Mouse (Mus musculus) spleen, postnatal 10 days (tissue): Measurements from ENCODE around the gene Il17f.
"Not testable (repeated sequence)": the region's sequence is repeated elsewhere in the genome, so short reads cannot be mapped to it uniquely, and the experiment has no call there.

Experiments
- DNase-seq, 2 experiments: peaks; one replicate each; pipeline ENCODE4 v3.0.0; 2021 to 2022; ENCODE audit warnings: low spot score in 2 of 2

Il17f gene

DNA sequence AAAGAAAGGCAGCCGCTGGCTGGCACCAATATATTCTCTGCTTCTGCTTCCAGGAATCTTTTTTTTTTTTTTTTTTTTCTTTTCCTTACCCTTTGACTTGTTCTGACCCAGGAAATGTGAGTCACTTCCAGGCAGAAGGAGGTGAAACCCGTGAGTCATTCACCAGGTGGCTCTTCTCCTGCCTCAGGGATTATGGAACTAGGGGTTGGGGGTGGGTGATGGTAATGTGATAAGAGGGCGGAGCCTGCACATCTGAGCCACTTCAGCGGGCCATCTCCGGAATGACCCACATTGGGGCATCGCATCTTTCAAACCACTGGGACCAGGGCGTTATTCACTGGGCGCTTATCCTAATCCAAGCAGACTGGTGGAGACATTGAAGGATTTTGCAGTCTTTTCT is 3.4 kb downstream of the Il17f start:
- no peak for DNase-seq

DNA sequence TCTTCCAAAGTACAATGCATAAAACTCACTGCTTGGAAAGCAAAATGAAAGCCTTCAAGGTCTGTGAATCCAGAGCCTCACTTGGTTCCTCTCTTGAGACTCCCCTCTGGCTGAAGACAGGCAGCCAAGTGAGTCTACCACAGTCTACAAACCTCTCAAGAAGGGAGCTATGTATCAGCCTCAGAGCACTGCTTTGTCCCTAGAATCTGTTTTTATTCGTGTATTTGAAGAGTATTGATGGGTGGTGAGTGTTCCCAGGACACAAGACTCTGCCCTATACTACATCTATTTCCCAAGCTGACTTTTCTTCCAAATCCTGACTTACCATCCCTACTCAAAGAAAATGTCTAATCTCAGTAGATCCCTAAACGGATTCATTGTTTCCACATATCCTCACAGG is 12.1 kb downstream of the Il17f start:
- no peak for DNase-seq

DNA sequence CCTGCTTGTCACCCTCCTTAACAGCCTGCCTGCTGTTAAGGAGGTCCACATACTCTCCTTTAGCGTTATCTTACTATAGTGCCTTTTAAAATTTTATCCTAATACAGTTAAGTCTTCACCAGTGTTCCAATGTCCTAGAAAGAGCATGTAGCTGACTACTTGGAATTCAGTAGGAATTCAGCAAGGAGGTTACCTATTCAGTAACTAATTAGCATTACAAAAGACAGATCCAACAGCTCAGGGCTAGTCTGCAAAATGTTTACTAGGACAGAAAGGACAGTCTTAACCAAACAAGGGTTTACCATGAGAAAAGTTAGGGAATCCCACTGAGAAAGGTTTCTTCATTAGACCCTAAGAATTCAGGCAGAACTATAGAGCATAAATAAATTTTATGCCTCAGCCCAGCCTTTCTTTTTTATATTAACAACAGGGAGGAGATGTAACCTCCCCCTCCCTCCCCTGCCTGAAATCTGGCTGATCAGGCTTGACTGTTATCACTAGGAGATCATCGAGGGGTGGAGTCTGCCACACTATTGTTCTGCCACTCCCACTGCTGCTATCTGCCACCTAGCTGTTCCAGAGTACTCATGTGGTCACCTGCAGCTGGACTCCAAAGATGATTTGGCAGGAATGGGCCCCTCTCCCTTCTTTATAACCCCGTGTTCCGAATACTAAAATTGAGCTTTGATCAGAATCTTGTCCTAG is 16.2 kb downstream of the Il17f start:
- DNase-seq = not testable (repeated sequence)

DNA sequence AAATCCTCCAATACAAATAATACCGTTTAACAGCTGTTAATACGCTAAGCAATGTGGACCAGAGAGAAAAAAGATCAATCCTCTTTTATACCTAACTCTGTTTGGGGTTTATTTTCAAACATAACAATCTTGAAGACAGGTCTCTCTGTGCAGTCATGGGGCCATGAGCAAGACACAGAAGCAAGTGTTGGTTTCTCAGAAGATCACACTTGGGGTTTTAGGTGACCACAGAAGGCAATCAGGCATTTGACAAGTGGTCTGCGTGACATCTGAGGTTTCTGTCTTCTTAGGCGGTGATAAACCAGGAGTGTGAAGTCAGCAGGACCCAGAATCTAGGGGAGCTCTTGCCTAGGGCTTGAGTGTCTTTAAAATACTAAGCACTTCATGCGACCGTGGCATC is 23.9 kb downstream of the Il17f start:
- no peak for DNase-seq

DNA sequence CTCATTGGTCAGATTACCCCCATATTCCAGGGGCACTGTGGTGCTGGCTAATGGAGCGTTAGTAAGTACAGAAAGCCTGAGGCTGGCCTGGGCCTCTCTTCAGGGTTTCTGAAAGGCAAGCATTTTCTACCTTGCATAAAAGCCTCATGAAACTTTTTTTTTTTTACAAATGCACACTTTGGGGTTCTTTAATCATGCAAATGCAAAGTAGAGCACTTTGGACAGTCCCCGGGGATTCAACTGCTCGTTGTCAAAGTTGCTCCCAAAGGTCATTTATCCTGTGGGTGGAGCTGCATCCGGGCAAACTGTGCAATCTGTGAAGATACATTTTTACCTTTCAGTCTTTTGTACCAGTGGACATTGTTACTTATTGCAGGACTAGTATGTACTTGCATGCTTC is 29.0 kb downstream of the Il17f start:
- no peak for DNase-seq

DNA sequence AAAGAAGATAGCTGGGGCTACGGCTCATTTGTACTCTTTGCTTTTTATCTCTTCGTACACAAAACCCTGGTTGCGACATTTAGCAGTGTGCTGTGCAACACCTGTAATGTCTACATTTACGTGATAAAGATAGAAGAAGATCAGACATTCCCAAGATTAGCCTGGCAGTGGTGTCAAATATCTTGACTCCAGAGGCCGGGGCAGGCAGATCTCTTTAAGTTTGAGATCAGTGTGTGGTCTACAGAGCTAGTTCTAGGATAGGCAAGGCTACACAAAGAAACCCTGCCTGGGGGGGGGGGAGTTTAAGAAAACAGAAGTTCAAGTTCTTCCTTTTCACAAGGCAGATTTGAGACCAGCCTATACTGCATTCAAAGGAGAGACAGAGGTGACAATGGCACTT is 30.1 kb downstream of the Il17f start:
- no peak for DNase-seq

DNA sequence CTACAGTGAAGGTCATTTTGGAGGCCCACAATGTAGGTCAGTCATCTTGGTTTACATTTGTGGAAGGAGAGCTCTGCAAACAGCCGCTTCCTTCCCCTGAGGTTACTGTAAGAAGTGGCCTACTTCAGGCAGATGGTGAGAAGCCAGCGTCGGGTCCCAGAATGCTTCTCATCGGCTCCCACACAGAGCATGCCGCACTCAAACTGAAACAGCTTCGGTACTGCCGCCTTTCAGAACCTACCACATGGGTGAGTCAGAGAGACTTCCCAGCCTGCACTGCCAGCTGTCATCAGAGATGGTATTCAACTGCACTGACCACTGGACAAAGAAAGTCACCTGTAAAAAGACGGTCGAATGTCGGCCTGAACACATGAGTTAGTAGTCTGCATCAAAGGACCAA is 30.6 kb downstream of the Il17f start:
- no peak for DNase-seq

DNA sequence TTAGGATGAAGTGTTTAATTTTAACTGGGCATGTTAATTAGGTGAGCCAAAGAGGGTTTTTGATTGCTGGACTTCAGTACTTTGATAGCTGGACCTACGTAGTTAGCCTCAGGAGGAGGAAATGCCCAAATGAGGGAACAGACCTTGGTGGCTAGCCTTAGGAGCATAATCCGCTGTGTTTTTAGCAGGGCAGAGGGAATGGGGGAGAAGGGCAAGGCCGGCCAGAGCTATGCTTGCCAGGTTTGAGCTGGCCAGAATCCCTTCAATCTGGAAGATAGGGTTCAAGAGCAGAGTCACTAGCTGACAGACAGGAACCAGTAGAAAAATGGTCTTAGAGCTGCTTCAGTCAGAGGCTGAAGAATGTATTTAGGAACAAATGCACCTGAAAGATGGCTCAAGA is 32.8 kb downstream of the Il17f start:
- DNase-seq = no peak

DNA sequence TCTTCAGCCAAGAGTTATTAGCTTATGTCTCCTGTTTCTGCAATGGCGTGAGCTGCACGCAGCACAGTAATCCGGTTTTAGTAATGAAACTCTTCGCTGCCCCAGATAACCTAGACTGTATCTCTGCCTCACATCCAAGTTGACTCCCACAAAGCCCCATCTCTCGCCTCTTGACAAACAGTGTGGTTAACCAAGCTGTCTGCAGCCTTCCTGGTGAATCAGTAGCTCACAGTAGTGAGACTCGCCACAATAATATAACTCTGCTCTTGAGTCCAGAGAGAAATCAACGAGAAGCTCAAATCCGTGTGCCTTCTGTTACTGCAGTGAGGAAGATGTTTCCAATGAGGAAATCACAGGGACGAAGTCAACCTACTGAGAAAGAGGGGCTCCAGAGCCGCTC is 36.0 kb downstream of the Il17f start:
- DNase-seq = no peak

DNA sequence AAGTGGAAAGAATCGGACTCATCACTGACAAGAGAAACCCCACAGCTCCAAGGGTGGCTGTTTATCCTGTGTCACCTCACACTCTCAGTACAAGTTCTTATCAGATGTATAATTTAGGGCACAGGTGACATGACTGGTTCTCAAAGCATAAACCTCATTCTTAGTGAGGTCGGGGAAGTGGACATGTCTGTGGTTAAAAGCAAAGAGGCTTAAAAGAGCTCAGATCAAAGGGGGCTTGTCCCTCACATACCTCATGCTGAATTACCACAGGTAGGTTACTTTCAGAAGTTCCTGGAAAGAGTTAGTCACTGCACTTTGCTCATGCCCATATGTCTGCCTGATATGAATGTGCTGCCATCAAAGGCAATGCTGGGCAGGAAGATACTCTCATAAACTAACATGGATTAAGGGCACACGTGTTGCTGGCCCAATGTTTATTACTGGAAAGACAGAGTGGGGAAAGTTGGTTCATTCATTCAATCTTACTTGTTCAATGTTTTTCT is 49.9 kb downstream of the Il17f start:
- no peak for DNase-seq

DNA sequence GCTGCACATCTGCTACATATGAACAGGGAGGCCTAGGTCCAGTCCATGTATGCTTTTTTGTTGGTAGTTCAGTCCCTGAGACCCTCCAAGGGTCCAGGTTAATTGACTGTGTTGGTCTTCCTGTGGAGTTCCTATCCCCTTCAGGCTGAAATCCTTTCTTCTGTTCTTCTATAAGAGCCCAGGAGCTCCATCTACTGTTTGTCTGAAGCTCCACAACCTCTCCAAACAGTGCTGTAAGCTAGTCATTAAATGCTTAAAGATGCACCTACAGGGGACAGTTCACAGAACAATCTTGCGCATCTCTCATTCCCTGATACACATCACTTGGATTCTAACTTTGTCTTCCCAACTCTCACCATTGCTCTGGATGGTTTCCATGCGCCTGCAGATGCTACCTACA is 51.9 kb downstream of the Il17f start:
- DNase-seq = no peak

DNA sequence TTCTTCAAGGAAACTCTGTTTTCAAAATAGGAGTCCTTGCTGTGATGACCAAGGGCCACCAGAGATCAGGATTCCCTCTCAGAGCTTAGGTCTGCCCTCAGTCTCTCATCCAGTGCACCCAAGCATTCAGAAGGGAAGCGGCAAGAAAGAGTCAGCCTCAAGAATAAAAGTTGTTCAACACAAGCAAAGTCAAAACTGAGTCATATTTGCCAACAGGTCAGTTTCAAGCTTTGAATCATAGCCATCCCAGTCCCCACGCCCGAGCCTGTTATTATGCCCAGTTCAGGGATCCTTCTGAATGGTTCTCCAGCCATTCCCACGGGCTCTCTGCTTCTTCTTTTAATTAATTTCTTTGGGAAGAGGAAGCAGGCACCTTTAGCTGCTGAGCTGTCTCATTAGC is 53.8 kb downstream of the Il17f start:
- no peak for DNase-seq

DNA sequence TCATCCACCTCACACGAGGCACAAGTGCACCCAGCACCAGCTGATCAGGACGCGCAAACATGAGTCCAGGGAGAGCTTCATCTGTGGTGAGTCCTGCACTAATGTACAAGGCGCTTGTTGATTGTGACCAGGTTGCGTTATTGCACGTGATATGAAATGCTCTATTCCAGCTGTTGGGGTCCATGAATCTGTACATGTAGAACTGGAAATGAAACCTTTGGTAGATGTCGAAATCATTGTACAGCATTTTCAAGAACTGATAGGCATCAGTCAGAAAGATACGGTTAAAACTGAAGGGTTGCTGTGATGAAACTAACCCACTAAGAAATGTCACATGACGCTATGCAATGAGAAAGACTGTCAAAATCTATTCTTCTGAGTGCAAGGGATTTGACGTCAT is 59.5 kb downstream of the Il17f start, which contains the start of gene Il17a:
TSS of gene Il17a (plus strand) at position 3 of the 400 bp plus-strand sequence.
- no peak for DNase-seq
